Mouse (Mus musculus) liver, embryonic 12.5 days (tissue): Measurements from ENCODE around the gene Ptgdr. TPM values are rescaled to one million over a fixed set of nuclear protein-coding genes. Genes with fewer than 3 reads are reported as not detected.
"Not testable (repeated sequence)": the region's sequence is repeated elsewhere in the genome, so short reads cannot be mapped to it uniquely, and the experiment has no call there.

ENCODE experiments used
- ATAC-seq: fragments of 200-750 bp; cut with Nextera tagmentation; 2 replicates; pipeline ENCODE4 v1.8.0; 2017; ENCODE audit warnings: moderate number of reproducible peaks, mild to moderate bottlenecking, moderate library complexity
- H3K27ac ChIP-seq: fragments of 300-500 bp; sonication (generic); 2 replicates; pipeline ENCODE4 v1.5.1; 2016; ENCODE audit warnings: mild to moderate bottlenecking
- H3K27me3 ChIP-seq: fragments of 300-500 bp; sonication (generic); replicated peaks from 2 replicates; pipeline ENCODE4 v1.6.1; 2016; ENCODE audit warnings: mild to moderate bottlenecking, moderate library complexity
- H3K36me3 ChIP-seq: fragments of 300-500 bp; sonication (generic); 2 replicates; pipeline ENCODE4 v1.6.1; 2016; ENCODE audit warnings: mild to moderate bottlenecking, moderate library complexity
- H3K4me1 ChIP-seq: fragments of 300-500 bp; sonication (generic); 2 replicates; pipeline ENCODE4 v1.6.1; 2016
- H3K4me2 ChIP-seq: fragments of 300-500 bp; sonication (generic); 2 replicates; pipeline ENCODE4 v1.6.1; 2016; ENCODE audit warnings: mild to moderate bottlenecking, moderate library complexity
- H3K4me3 ChIP-seq: fragments of 300-500 bp; sonication (generic); 2 replicates; pipeline ENCODE4 v1.5.1; 2016; ENCODE audit warnings: mild to moderate bottlenecking, moderate library complexity
- H3K9ac ChIP-seq: fragments of 300-500 bp; sonication (generic); 2 replicates; pipeline ENCODE4 v1.6.1; 2016; ENCODE audit warnings: mild to moderate bottlenecking, moderate library complexity
- H3K9me3 ChIP-seq: fragments of 300-500 bp; sonication (generic); replicated peaks from 2 replicates; pipeline ENCODE4 v1.6.1; 2016; ENCODE audit warnings: mild to moderate bottlenecking, moderate library complexity
- WGBS: fragments of 180-500 bp; shearing (Covaris S2); methylation state at CpG from one replicate; pipeline ENCODE4 v1.1.7; 2016; ENCODE audit not compliant: insufficient replicate concordance; 5-methylcytosine and 5-hydroxymethylcytosine counted together
- polyA plus RNA-seq: library from polyadenylated mRNA; unstranded; fragments of >200 nt; fragmentation: Nextera tagmentation; extraction: Ambion mirVana; gene quantifications from 2 replicates; pipeline ENCODE4 v1.2.1, GENCODE M21; 2016

Gene Ptgdr
- polyA plus RNA-seq, 1 experiment from 2014 or later, result not detected

DNA sequence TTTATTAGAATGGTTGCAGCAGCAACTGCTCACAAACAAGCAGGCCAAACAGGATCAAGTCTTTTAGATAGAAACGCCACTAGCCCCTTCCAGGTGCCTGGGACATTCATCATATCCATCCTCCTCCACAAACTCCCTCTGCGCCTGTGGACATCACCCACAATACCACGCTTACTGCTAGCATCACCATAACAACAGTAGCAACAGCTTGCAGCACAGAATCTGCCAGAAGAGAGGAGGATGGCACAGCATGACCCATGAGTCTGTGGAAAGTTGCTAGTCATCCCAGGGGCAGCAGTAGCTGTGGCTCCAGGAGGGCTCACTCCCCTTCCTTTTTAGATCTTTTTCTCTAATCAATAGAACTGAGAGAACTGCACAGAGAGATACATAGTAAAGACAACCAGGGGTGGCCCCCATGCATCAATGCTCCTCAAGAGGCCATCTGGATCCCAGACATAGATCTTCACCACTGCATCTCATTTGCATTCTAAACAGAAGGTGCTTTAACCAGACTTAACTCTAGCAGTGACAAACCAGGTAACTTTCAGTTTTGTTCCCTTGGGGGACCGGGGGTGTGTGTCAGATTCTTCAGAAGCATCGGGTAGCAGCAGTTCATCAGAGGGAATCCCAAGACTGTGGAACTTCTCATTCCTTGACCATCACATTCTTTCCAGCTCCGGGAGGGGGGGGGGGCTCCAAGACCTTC is 12.5 kb downstream of the Ptgdr start:
- Histone ChIP-seq H3K4me2 (no peak overlapping the region), H3K27me3 (peaks cover 1% of the 10 kb centered on the region; the same call in 1 of the 2 replicates), H3K4me1 (no peaks in the 10 kb centered on the region), H3K4me3 (no peak overlapping the region), H3K27ac (no peak overlapping the region), H3K9ac (no peak overlapping the region), H3K9me3 (no peaks in the 10 kb centered on the region), H3K36me3 (no peaks in the 10 kb centered on the region)
- no peak for ATAC-seq
- WGBS, result 58% methylated on average over 6 of the region's 6 CpGs

DNA sequence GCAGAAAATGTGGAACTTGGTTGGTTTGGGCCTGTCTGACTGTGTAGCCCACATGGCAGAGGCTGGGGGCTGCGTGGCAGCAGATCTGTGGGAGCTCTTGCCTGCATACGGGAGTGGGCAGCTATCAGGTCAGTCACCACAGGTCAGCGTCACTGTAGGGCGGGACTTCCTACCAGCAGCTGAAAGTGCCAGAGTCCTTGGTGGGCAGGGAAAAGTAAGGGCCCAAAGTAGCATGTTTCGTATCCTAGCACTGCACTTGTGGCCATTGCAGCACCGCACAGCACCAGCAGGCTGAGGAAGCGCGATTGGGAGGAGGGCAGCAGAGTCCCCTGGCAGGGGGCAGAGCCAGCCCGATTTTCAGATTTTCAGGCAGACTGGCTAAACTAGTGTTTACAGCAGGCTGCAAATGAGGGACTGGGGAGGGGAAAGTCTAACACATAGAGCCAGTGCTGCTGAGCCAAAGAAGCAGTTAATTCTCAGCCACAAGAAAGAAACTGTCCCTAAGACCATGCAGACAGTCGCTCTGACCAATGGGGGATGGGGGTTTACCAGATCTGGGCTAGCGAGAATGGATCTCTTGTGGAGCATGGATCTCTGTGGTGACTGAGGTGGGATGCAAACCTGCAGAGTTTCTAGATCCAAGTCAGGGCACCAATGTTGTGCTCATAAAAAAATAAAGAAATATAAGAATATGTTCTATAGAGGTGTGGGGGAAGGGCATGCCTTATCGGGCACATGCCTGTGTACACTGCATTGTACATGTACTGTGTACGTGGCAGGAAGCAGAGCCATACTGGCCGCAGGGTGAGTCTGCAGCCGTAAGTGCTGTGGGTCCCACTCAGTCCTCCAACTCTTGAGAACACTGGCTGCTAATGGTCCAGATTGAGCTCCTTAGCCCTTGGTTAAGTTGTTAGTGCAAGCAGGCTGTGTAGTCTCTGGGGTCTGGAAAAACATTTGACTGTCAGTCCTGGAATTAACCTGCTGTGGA is 15.1 kb downstream of the Ptgdr start:
- H3K4me2 ChIP-seq, result no peak overlapping the region
- H3K36me3 ChIP-seq, result no peaks in the 10 kb centered on the region
- no peak; the same call in 1 of the 2 replicates for ATAC-seq
- WGBS, result 32% methylated on average over 15 of the region's 15 CpGs
- H3K4me3 ChIP-seq, result no peak overlapping the region
- H3K27ac ChIP-seq, result no peak overlapping the region
- no peaks in the 10 kb centered on the region for H3K9me3 ChIP-seq
- no peaks in the 10 kb centered on the region for H3K4me1 ChIP-seq
- no peaks in the 10 kb centered on the region for H3K27me3 ChIP-seq
- H3K9ac ChIP-seq, result no peak overlapping the region

DNA sequence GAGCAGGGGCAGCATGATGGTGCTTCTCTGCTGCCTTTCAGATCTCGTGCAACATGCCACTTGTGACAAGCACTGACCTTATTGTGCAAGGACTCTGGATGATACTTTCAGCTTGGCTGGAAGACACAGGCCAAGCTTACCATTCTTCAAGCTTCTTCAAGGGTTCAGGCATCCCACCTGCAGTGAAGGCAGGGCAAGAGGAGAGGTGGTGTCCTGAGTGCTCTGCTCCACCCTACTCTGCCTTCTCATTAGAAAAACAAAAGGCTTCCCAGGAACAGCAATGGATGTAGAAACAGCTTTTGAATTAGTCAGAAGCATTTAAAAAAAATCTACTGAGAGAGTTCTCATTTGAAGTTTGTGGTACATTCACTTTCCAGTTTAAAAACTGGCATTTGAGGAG is 20.5 kb downstream of the Ptgdr start:
- Histone ChIP-seq H3K9me3 (no peaks in the 10 kb centered on the region), H3K4me1 (no peaks in the 10 kb centered on the region), H3K36me3 (no peaks in the 10 kb centered on the region), H3K4me3 (no peak overlapping the region), H3K9ac (no peak overlapping the region), H3K27ac (no peak overlapping the region), H3K4me2 (no peak overlapping the region), H3K27me3 (no peaks in the 10 kb centered on the region)
- ATAC-seq, result no peak
- WGBS, result 41% methylated on average over 1 of the region's 1 CpGs

DNA sequence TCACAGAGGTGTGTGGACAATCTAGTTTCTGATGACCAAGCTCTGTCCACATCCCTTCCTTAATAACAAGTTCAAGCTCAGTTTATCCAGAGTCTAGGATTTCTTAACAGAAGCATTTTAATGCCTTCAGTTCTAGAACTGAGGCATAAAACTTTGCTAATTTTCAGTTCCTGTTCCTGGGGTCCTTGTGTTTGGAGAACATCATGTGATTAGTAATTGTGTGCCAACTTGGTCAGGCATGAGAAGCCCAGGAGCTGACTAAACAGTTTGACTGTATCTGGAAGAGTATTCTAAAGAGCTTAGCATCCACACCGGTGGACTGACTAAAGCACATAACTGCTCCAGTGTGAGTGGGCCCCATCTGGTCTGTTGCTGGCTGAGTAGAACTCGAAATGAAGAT is 24.0 kb downstream of the Ptgdr start:
- Histone ChIP-seq H3K36me3 (no peaks in the 10 kb centered on the region), H3K9ac (no peak overlapping the region), H3K4me2 (no peak overlapping the region), H3K27me3 (no peaks in the 10 kb centered on the region), H3K9me3 (no peaks in the 10 kb centered on the region), H3K4me3 (no peak overlapping the region), H3K27ac (no peak overlapping the region), H3K4me1 (no peaks in the 10 kb centered on the region)
- WGBS, result 54% methylated on average over 2 of the region's 2 CpGs
- no peak for ATAC-seq

DNA sequence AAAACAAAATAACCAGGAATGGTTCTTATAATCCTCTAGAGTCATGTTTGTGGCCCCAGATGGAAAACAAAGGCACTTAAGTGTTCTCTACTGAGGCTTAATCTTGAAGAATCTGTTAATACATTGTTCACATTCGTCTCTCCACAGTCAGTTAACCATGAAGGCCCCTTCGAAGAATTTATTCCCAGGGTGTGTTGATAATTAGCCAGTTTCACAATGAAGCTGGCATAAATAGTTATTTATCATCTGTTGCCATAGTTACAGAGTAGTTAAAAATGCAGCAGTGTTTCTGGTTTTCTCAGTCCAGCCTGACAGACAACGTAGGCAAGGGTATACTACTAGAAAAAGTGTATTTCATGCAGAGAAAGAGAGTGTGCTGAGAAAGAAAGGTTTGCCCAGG is 25.0 kb downstream of the Ptgdr start:
- not testable (repeated sequence) for H3K4me3 ChIP-seq, H3K36me3 ChIP-seq, H3K9ac ChIP-seq, ATAC-seq, H3K9me3 ChIP-seq, H3K4me2 ChIP-seq, H3K27me3 ChIP-seq, H3K4me1 ChIP-seq, H3K27ac ChIP-seq
- 46% methylated on average over 3 of the region's 3 CpGs for WGBS

DNA sequence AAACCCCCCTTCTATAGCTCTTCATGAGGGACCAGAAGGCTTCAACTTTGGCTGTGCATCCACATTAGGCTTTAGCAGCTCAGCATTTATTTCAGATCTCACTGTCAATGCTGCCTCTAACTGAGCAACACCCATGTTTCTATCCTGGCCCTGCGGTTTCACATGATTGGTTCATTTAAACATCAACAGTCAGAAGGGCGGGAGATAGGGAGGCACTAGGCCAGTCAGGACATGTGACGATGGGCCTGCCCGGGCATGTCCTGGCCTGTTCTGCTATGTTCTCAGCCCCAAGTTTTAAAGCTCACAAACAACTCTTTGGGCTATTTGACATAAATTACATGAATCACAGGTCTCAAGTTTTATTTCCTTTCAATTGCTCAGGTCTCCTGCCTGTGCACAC is 26.1 kb downstream of the Ptgdr start:
- not testable (repeated sequence) for H3K9ac ChIP-seq, H3K9me3 ChIP-seq, H3K27ac ChIP-seq, H3K4me2 ChIP-seq, ATAC-seq, H3K4me1 ChIP-seq, H3K27me3 ChIP-seq, H3K4me3 ChIP-seq, H3K36me3 ChIP-seq
- 81% methylated on average over 4 of the region's 4 CpGs for WGBS

DNA sequence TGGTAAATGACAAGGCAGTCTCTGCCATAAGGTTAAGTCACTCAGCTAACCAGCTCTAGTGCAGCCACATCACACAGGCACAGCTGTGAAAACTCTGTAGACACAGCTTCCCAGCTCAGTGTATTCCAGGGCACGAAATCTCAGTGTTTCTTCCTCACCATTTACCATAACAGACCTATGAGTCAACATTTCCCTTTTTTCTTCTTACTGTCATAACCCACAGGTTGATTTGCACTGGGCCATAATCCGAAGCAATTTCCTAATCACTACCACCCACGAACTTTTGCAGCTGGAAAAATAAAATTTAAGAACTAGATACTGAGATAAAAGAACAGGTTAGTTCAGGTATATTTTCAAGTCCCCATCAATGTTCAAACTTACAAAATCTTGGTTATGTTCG is 31.4 kb downstream of the Ptgdr start:
- Histone ChIP-seq H3K9ac (no peak overlapping the region), H3K4me3 (no peak overlapping the region), H3K27me3 (no peaks in the 10 kb centered on the region), H3K9me3 (no peaks in the 10 kb centered on the region), H3K36me3 (no peaks in the 10 kb centered on the region), H3K4me1 (no peaks in the 10 kb centered on the region), H3K27ac (no peak overlapping the region), H3K4me2 (no peak overlapping the region)
- no peak for ATAC-seq
- WGBS, result 42% methylated on average over 4 of the region's 4 CpGs

DNA sequence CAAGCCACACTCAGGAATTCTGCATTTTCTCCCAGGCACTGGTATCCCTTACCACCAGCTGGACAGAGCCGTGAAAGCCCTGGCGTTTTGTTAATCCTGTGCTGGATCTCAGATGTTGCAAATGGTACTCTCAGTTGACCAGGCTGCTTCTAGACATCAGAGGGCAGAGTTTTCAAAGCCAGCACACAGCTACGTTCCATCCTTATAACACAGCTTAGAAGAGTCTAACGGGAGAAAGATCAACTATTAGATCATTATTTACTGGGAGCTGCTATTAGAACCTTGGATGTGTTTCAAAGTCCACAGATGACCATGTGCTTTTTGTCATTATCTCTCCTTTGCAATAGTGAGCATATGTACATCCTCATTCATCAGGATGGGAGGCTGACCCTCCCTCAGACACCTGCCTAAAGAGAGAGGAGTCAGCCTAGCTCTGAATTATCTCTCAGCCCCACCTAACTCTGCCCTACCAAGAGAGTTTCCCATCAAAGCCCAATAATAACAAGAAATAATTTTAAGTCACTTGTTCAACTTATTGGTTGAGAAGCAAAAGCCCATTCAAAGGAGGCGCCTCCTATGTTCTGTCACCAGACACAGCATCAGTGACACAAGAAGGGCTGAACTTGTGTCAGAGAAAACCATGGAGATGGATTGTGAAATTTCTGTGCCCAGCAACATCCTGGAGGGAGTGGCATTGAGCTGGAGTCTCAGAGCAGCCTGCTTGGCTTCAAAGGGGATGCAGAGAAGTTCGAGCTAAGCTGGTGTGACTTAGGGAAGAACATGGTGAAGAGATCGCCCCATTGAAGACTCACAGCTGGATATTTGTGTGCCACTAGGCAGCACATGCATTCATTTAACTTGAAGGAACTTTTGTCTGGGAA is 37.8 kb downstream of the Ptgdr start:
- 63% methylated on average over 7 of the region's 7 CpGs for WGBS
- no peak for ATAC-seq
- Histone ChIP-seq H3K9ac (no peak overlapping the region), H3K4me3 (no peak overlapping the region), H3K36me3 (no peaks in the 10 kb centered on the region), H3K4me1 (no peaks in the 10 kb centered on the region), H3K4me2 (no peak overlapping the region), H3K9me3 (no peaks in the 10 kb centered on the region), H3K27ac (no peak overlapping the region), H3K27me3 (no peaks in the 10 kb centered on the region)

DNA sequence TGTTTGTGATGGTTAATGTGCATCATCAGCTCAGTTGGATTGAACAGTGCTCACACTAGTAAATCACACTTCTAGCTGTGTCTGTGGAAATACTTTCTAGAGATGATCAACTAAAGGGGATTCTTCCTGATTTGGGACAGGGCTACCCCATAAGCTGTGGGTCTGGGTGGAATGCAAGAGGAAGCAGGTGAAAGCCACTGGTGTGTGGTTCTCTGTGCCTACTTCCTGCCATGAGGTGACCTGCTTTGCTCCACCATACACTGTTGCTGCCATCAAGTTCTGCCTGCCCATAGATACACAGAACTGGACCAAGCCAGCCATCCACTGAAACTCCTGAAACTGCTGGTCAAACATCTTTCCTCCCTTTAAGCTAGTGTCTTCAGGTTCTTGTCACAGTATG is 46.0 kb downstream of the Ptgdr start:
- not testable (repeated sequence) for H3K4me2 ChIP-seq, H3K9me3 ChIP-seq, H3K4me1 ChIP-seq, H3K27ac ChIP-seq, H3K36me3 ChIP-seq, ATAC-seq, H3K27me3 ChIP-seq, H3K9ac ChIP-seq, H3K4me3 ChIP-seq
